Mouse (Mus musculus) embryonic facial prominence, embryonic 10.5 days (tissue): ENCODE measurements around the gene Plbd1. TPM values are rescaled to one million over a fixed set of nuclear protein-coding genes. Genes with fewer than 3 reads are reported as not detected.

Experiments
- DNase-seq: peaks from one replicate; pipeline ENCODE4 v3.0.0-alpha.2; 2017; ENCODE audit warnings: low spot score
- H3K27ac ChIP-seq: fragments of 300-500 bp; sonication (generic); replicated peaks from 2 replicates; pipeline ENCODE4 v1.5.1; 2016; ENCODE audit warnings: mild to moderate bottlenecking
- H3K27me3 ChIP-seq: fragments of 300-500 bp; sonication (generic); replicated peaks from 2 replicates; pipeline ENCODE4 v1.6.1; 2016; ENCODE audit warnings: low read depth, mild to moderate bottlenecking; ENCODE audit not compliant: poor library complexity, severe bottlenecking
- H3K36me3 ChIP-seq: fragments of 300-500 bp; sonication (generic); replicated peaks from 2 replicates; pipeline ENCODE4 v1.6.1; 2016; ENCODE audit warnings: mild to moderate bottlenecking, moderate library complexity
- H3K4me1 ChIP-seq: fragments of 300-500 bp; sonication (generic); 2 replicates; pipeline ENCODE4 v1.6.1; 2016
- H3K4me3 ChIP-seq: fragments of 300-500 bp; sonication (generic); 2 replicates; pipeline ENCODE4 v1.5.1; 2016; ENCODE audit warnings: mild to moderate bottlenecking, moderate library complexity
- H3K9me3 ChIP-seq: fragments of 300-500 bp; sonication (generic); 2 replicates; pipeline ENCODE4 v1.6.1; 2016; ENCODE audit warnings: mild to moderate bottlenecking
- WGBS: fragments of 180-500 bp; shearing (Covaris S2); methylation state at CpG from one replicate; pipeline ENCODE4 v1.1.7; 2016; 5-methylcytosine and 5-hydroxymethylcytosine counted together
- polyA plus RNA-seq: library from polyadenylated mRNA; unstranded; fragments of >200 nt; fragmentation: Nextera tagmentation; extraction: Ambion mirVana; gene quantifications from 2 replicates; pipeline ENCODE4 v1.2.1, GENCODE M21; 2016

Gene Plbd1
- polyA plus RNA-seq, 1 experiment from 2014 or later = 2.6 TPM

DNA sequence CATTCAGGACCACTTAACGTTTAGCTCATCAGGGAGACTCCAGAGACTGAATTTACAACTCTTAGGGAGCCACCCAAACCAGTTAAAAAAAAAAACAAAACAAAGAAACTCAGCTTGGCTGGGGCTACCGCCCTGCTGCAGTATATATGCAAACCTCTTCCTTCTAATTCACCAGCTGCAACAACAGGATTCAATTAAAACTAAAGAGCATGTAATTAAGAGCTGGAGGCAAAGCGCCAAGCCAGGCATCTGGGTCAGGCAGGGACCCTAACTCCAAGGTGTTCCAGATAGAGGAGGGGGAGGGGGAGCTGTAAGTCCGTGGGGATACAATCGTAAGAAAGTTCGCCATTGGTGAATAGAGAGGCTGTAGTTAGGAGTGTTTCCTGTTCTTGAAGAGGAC, 15.5 kb downstream of the Plbd1 start:
- Histone ChIP-seq H3K9me3 (0 out of 2 replicates have a peak, but pooled peaks cover 3% of the 10 kb centered on the region), H3K4me1 (peaks cover 9% of the 10 kb centered on the region), H3K36me3 (no peaks in the 10 kb centered on the region), H3K27ac (no peak overlapping the region), H3K27me3 (no peaks in the 10 kb centered on the region), H3K4me3 (no peak overlapping the region)
- WGBS = 27% methylated on average over 6 of the region's 6 CpGs
- peak; percentile 17 for DNase-seq

DNA sequence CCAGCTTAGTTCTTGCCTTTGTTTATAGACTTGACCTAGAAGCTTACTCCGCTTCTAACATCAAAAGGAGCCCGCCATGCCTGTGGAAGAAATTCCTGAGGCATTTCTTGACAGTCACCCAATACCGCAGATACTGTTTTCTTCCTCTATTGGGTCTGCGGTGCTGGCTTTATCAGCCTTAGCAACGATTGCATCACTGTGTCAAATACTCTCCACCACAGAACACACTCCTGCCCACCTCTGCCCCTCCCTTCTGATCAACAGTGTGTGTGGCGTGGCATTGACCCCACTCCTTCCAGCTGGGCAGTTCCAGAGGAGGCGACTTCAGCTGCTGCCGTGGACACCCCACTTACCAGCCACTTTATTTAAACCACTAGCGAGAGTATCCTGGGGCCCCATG, 16.0 kb downstream of the Plbd1 start:
- 61% methylated on average over 9 of the region's 9 CpGs for WGBS
- Histone ChIP-seq H3K27me3 (no peaks in the 10 kb centered on the region), H3K36me3 (no peaks in the 10 kb centered on the region), H3K4me3 (no peak overlapping the region), H3K9me3 (0 out of 2 replicates have a peak, but pooled peaks cover 3% of the 10 kb centered on the region), H3K4me1 (peaks cover 9% of the 10 kb centered on the region), H3K27ac (no peak overlapping the region)
- no peak for DNase-seq

DNA sequence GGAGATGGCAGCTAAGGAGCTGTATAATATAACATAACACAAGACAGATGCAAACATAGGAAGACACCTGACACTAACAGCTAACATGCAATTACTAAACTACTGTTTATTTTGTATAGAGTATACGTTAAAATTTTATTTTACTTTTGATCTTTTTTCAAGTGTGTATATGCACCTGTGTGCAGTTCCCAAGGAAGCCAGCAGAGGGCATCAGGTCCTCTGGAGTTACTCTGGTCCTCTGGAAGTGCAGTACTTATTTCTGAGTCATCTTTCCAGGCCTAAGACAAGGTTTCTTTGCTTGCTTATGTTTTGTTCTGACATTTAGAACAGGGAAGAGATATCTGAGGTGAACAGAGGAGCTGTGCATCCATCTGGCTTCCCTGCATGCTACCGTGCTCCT, 17.6 kb downstream of the Plbd1 start:
- H3K36me3 ChIP-seq = no peaks in the 10 kb centered on the region
- H3K27ac ChIP-seq = no peak overlapping the region
- 0 out of 2 replicates have a peak, but pooled peaks cover 3% of the 10 kb centered on the region for H3K9me3 ChIP-seq
- H3K4me1 ChIP-seq = peaks cover 9% of the 10 kb centered on the region
- no peak overlapping the region for H3K4me3 ChIP-seq
- H3K27me3 ChIP-seq = no peaks in the 10 kb centered on the region
- 89% methylated on average over 2 of the region's 2 CpGs for WGBS
- no peak for DNase-seq

DNA sequence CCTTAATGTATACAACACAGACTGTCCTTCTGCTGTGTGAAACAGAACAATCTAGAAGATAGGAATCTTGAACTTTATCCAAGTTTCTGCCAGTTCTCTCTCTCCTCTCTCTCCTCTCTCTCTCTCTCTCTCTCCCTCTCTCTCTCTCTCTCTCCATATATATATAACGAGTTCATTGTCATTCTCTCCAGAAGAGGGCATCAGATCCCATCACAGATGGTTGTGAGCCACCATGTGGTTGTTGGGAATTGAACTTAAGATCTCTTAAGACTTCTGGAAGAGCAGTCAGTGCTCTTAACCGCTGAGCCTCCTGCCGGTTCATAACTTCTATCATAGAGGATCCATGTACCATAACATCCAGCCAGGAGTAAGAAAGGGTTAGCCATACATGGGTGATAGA, 26.7 kb downstream of the Plbd1 start:
- H3K27ac ChIP-seq = no peak overlapping the region
- no peak for DNase-seq
- no peaks in the 10 kb centered on the region for H3K27me3 ChIP-seq
- H3K4me1 ChIP-seq = no peaks in the 10 kb centered on the region
- H3K4me3 ChIP-seq = no peak overlapping the region
- H3K9me3 ChIP-seq = no peaks in the 10 kb centered on the region
- WGBS = 76% methylated on average over 3 of the region's 3 CpGs
- H3K36me3 ChIP-seq = no peaks in the 10 kb centered on the region

DNA sequence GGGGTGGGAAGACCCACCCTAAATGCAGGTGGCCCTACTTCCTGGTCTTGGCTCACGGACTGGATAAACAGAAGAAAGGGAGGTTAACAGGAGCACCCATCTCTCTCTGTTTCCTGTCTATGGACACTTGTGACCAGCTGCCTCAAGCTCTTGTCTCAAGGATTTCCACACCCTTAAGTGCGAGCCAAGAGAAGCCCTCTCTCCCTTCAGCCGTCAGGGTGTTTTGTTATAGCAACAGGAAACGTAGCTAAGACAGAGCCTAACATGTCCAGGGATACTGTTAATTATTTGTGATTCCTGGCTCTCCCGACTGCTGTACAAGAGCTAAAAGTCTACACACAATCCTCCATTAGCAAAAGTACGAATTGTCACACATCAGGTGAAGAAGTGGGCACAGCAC, 28.0 kb downstream of the Plbd1 start:
- WGBS = 78% methylated on average over 6 of the region's 6 CpGs
- H3K27me3 ChIP-seq = no peaks in the 10 kb centered on the region
- DNase-seq = no peak

DNA sequence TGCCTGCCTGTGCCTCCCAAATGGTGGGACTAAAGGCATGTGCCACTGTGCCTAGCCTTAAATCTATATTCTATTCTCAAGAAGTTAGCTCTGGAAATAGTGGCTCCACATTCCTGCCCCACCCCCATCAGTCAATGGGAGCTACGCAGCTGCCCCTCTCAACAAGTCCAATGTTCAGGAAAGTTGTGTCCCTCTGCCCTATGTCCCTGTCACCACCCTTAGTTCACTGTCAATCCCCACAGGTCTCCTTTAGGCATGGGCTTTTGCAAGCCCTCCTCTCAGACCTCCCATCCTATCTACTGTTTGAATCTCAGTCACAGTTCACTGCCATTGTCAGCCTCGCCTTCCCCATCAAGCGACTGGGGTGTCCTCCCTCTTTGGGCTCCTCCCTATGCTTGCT, 28.6 kb downstream of the Plbd1 start:
- Histone ChIP-seq H3K4me1 (no peaks in the 10 kb centered on the region), H3K36me3 (no peaks in the 10 kb centered on the region), H3K27ac (no peak overlapping the region), H3K9me3 (no peaks in the 10 kb centered on the region), H3K4me3 (no peak overlapping the region), H3K27me3 (no peaks in the 10 kb centered on the region)
- no peak for DNase-seq
- WGBS = 83% methylated on average over 3 of the region's 3 CpGs

More for the DNA sequence above, 28.0 kb downstream of the Plbd1 start:
- no peak overlapping the region for H3K27ac ChIP-seq
- no peaks in the 10 kb centered on the region for H3K9me3 ChIP-seq
- no peak overlapping the region for H3K4me3 ChIP-seq
- H3K36me3 ChIP-seq = no peaks in the 10 kb centered on the region
- no peaks in the 10 kb centered on the region for H3K4me1 ChIP-seq

DNA sequence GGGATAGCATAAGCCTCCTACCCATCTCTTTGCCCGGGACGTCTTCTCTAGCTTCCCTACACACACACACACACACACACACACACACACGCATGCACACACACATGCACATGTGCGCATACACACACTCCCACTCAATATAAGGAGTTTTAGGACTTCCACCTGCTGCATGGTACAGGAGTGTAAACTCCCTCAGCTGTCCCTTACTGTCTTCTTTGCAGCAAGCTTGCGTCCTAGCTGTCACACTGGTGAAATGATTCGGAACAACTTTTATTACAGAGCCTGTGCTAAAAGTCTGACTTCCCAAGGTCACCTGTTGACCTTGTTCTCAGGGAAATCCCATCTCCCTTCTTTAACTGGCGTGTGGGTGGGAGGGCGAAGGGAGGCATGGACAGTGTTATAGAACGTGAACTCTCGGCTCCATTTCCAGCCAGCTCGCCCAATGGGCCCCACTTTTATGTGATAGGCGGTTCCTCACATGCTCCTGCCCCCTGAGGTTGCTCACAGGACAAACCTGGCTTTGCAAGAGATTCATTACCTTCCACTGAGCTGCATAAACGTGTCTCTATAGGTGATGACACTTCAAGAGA, 29.7 kb downstream of the Plbd1 start:
- Histone ChIP-seq H3K9me3 (no peaks in the 10 kb centered on the region), H3K27ac (no peak overlapping the region), H3K4me1 (no peaks in the 10 kb centered on the region), H3K27me3 (no peaks in the 10 kb centered on the region), H3K36me3 (no peaks in the 10 kb centered on the region), H3K4me3 (no peak overlapping the region)
- DNase-seq = no peak
- 89% methylated on average over 13 of the region's 13 CpGs for WGBS

DNA sequence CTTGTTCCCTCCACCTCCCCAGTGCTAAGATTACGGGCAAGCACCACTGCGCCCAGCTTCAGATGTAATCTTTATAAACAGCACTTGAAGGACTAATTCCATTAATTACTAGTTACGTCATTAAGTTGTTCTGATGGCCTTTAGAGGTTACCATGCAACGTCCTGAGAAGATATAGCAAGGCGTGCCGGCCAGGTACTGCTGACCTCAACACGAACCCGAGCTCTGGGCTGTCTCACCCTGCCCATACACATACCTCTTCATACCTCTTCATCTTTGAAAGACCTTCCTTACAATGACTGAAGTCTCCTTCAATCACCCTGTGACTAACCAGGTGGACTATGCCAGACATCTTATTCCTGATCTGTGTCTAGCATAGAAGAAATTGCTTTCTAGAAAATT, 30.2 kb downstream of the Plbd1 start:
- 88% methylated on average over 8 of the region's 8 CpGs for WGBS
- no peaks in the 10 kb centered on the region for H3K36me3 ChIP-seq
- H3K4me3 ChIP-seq = no peak overlapping the region
- no peak overlapping the region for H3K27ac ChIP-seq
- no peak for DNase-seq
- no peaks in the 10 kb centered on the region for H3K27me3 ChIP-seq
- no peaks in the 10 kb centered on the region for H3K9me3 ChIP-seq
- H3K4me1 ChIP-seq = no peaks in the 10 kb centered on the region

DNA sequence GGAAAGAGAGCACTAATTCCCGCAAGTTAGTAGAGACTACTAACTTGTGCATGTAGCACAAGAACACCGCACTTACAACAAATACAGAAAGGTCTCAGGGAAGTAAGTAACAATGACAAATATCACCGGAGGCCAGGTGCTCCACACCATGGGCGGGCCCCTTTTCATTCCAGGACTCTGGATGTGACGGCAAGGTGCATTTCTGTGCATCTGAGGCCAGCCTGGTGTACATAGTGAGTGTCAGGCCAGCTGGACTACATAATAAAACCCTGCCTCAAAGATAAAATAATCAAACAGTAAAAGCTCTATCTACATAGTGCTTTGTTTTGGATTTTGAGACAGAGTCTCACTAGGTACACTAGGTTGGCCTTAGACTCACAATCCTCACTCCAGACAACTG, 32.1 kb downstream of the Plbd1 start:
- no peak overlapping the region for H3K4me3 ChIP-seq

DNA sequence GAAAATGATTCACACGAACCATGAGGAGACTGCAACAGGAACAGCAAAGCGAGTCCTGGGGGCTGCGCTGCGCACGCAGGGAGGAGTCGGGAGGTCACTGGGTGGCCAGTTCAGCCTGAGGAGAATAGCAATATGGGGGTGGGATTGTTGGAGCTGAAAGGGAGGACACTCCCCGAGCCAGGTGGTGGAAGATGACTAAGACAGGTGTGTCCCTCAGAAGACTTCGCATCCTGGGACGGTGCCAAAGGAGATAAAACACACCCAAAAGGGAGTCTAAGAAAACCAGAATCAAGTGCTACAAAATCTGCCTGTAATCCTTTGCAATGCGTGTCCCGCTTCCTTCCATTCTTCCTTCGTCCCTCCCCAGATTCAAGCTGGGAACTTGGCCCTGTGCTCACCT, 36.3 kb downstream of the Plbd1 start:
- peaks cover 4% of the 10 kb centered on the region; the same call in 1 of the 2 replicates for H3K4me1 ChIP-seq
- WGBS = 92% methylated on average over 12 of the region's 12 CpGs
- no peaks in the 10 kb centered on the region for H3K36me3 ChIP-seq
- no peaks in the 10 kb centered on the region for H3K9me3 ChIP-seq
- no peak overlapping the region for H3K27ac ChIP-seq
- no peaks in the 10 kb centered on the region for H3K27me3 ChIP-seq
- no peak for DNase-seq
- no peak overlapping the region for H3K4me3 ChIP-seq

More for the DNA sequence above, 32.1 kb downstream of the Plbd1 start:
- 90% methylated on average over 5 of the region's 5 CpGs for WGBS
- Histone ChIP-seq H3K27ac (no peak overlapping the region), H3K9me3 (no peaks in the 10 kb centered on the region), H3K27me3 (no peaks in the 10 kb centered on the region), H3K4me1 (peaks cover 4% of the 10 kb centered on the region; the same call in 1 of the 2 replicates), H3K36me3 (no peaks in the 10 kb centered on the region)
- DNase-seq = no peak

DNA sequence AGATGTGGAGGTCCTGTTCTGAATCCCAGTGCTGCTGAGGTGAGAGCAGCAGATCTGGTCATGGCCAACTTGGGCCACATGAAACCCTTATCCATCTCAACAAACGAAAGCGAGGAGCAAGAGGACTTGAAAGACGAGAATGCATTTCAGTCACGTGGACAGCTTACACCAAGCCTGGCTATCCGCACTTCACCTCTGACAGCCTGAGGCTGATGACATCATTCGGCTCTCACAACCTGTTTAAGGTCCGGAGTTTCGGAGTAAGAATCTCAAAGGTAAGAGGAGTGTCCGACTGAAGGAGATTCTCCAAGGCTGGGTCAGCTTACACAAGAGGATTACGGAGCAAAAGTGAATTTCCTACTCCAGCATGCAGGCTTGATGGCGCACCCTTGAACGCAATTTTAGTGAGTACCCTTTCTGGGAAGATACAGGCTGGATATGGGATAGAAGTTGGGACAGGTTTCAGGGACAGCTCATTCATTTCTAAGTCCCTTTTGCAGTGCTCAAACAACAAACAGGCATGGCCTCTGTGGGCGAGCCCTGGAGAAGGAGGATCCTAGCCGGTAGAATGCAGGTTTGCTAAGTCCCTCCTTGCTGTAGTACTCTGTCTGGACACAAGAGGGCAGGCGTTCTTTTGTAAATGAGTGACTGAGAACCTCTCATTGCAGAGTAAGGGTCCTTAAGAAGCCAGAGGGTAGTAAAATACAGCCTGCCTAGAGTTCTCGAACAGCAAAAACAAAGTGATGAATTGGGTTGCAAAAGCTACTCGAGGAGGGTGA, 41.2 kb downstream of the Plbd1 start:
- Histone ChIP-seq H3K36me3 (no peaks in the 10 kb centered on the region), H3K27ac (no peak overlapping the region), H3K27me3 (no peaks in the 10 kb centered on the region), H3K9me3 (no peaks in the 10 kb centered on the region), H3K4me1 (no peaks in the 10 kb centered on the region), H3K4me3 (no peak overlapping the region)
- peak; percentile 85 for DNase-seq
- 46% methylated on average over 17 of the region's 17 CpGs for WGBS

DNA sequence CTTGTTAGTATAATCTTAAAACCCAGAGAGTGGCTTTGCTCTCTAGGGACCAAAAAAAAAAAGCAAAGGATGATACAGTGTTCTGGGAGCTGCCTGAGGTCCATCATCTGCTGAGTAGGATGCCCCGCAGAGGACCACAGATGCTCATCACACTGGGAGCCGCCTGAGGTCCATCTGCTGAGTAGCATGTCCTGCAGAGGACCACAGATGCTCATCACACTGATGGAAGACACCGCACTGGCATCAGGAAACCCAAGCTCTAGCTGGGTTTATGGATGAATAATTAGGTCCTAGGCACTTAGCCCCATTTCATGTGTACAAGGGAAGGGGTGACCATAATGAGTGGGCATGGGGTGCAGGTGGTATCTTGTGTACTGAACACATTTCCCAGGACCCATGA, 47.6 kb downstream of the Plbd1 start:
- Histone ChIP-seq H3K27me3 (no peaks in the 10 kb centered on the region), H3K4me3 (no peak overlapping the region), H3K36me3 (peaks cover 34% of the 10 kb centered on the region), H3K27ac (no peak overlapping the region), H3K4me1 (no peaks in the 10 kb centered on the region), H3K9me3 (peaks cover 5% of the 10 kb centered on the region; the same call in 1 of the 2 replicates)
- WGBS = 85% methylated on average over 3 of the region's 3 CpGs
- no peak for DNase-seq

DNA sequence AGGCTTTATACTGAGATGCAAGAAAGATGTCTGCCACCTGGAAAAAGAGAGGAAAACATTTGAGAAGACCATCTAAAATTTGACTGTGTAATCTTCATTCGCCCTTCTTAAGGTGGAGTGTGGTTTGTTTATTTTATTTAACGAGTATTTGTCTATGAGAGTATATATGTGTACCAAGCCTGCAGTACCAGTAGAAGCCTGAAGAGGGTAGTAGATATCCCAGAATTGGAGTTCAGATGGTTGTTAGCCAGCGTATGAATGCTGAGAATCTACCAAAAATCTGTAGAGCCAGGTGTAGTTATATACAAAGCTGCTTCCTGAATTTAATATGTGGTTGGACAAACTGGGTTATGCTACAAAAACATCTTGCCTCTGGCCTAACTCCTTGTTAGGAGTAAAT, 49.4 kb downstream of the Plbd1 start:
- Histone ChIP-seq H3K9me3 (peaks cover 5% of the 10 kb centered on the region; the same call in 1 of the 2 replicates), H3K36me3 (peaks cover 51% of the 10 kb centered on the region), H3K4me1 (no peaks in the 10 kb centered on the region), H3K27me3 (no peaks in the 10 kb centered on the region), H3K27ac (no peak overlapping the region), H3K4me3 (no peak overlapping the region)
- no peak for DNase-seq
- 96% methylated on average over 3 of the region's 3 CpGs for WGBS
